Mouse (Mus musculus) liver, embryonic 15.5 days (tissue): Measurements from ENCODE around the gene Rasgef1b. TPM values are rescaled to one million over a fixed set of nuclear protein-coding genes. Genes with fewer than 3 reads are reported as not detected.

Experiments
- ATAC-seq: fragments of 200-750 bp; cut with Nextera tagmentation; 2 replicates; pipeline ENCODE4 v1.8.0; 2017; ENCODE audit warnings: moderate number of reproducible peaks, mild to moderate bottlenecking, moderate library complexity; ENCODE audit not compliant: insufficient read depth
- H3K27ac ChIP-seq: fragments of 300-500 bp; sonication (generic); replicated peaks from 2 replicates; pipeline ENCODE4 v1.5.1; 2015; ENCODE audit warnings: mild to moderate bottlenecking, inconsistent platforms
- H3K27me3 ChIP-seq: fragments of 300-500 bp; sonication (generic); 2 replicates; pipeline ENCODE4 v1.6.1; 2015; ENCODE audit warnings: mild to moderate bottlenecking, inconsistent platforms
- H3K36me3 ChIP-seq: fragments of 300-500 bp; sonication (generic); replicated peaks from 2 replicates; pipeline ENCODE4 v1.6.1; 2015; ENCODE audit warnings: moderate library complexity, mild to moderate bottlenecking, inconsistent platforms
- H3K4me1 ChIP-seq: fragments of 300-500 bp; sonication (generic); replicated peaks from 2 replicates; pipeline ENCODE4 v1.6.1; 2015; ENCODE audit warnings: inconsistent platforms
- H3K4me2 ChIP-seq: fragments of 300-500 bp; sonication (generic); 2 replicates; pipeline ENCODE4 v1.6.1; 2015; ENCODE audit warnings: moderate library complexity, mild to moderate bottlenecking, inconsistent platforms
- H3K4me3 ChIP-seq: fragments of 300-500 bp; sonication (generic); replicated peaks from 2 replicates; pipeline ENCODE4 v1.5.1; 2015; ENCODE audit warnings: mild to moderate bottlenecking, inconsistent platforms
- H3K9ac ChIP-seq: fragments of 300-500 bp; sonication (generic); 2 replicates; pipeline ENCODE4 v1.6.1; 2015; ENCODE audit warnings: moderate library complexity, mild to moderate bottlenecking, inconsistent platforms
- H3K9me3 ChIP-seq: fragments of 300-500 bp; sonication (generic); replicated peaks from 2 replicates; pipeline ENCODE4 v1.6.1; 2016; ENCODE audit warnings: inconsistent platforms
- WGBS: fragments of 180-500 bp; shearing (Covaris S2); methylation state at CpG from one replicate; pipeline ENCODE4 v1.1.7; 2015; ENCODE audit warnings: mixed read lengths; ENCODE audit not compliant: insufficient replicate concordance; 5-methylcytosine and 5-hydroxymethylcytosine counted together
- polyA plus RNA-seq: library from polyadenylated mRNA; unstranded; fragments of >200 nt; fragmentation: Nextera tagmentation; extraction: Ambion mirVana; gene quantifications from 2 replicates; pipeline ENCODE4 v1.2.1, GENCODE M21; 2015

The Rasgef1b gene
- polyA plus RNA-seq, 1 experiment from 2014 or later, result 7.3 TPM

GRCm38 (mm10) chr5:99526797-99527201 lies 202.1 kb downstream of the Rasgef1b start:
- no peak for ATAC-seq
- Histone ChIP-seq H3K27ac (no peak overlapping the region), H3K9me3 (no peaks in the 10 kb centered on the region), H3K36me3 (no peaks in the 10 kb centered on the region), H3K4me1 (peaks cover 38% of the 10 kb centered on the region), H3K9ac (no peak overlapping the region), H3K27me3 (no peaks in the 10 kb centered on the region; the same call in 1 of the 2 replicates), H3K4me2 (no peak overlapping the region), H3K4me3 (no peak overlapping the region)
- 44% methylated on average over 7 of the region's 7 CpGs for WGBS

GRCm38 (mm10) chr5:99525649-99526048 lies 203.2 kb downstream of the Rasgef1b start:
- peaks cover 38% of the 10 kb centered on the region for H3K4me1 ChIP-seq
- H3K4me3 ChIP-seq, result no peak overlapping the region
- no peak overlapping the region for H3K4me2 ChIP-seq
- H3K27me3 ChIP-seq, result no peaks in the 10 kb centered on the region
- 19% methylated on average over 4 of the region's 4 CpGs for WGBS
- H3K36me3 ChIP-seq, result no peaks in the 10 kb centered on the region
- no peak overlapping the region for H3K27ac ChIP-seq
- ATAC-seq, result peak; percentile 80
- no peak overlapping the region for H3K9ac ChIP-seq
- H3K9me3 ChIP-seq, result no peaks in the 10 kb centered on the region

- Histone ChIP-seq H3K9ac (no peak overlapping the region), H3K4me1 (peaks cover 38% of the 10 kb centered on the region), H3K36me3 (no peaks in the 10 kb centered on the region), H3K4me2 (no peak overlapping the region), H3K4me3 (no peak overlapping the region), H3K9me3 (no peaks in the 10 kb centered on the region), H3K27me3 (no peaks in the 10 kb centered on the region), H3K27ac (no peak overlapping the region)
- 40% methylated on average over 8 of the region's 8 CpGs for WGBS
- ATAC-seq, result no peak
These were observed 206.1 kb downstream of the Rasgef1b start for GRCm38 (mm10) chr5:99522571-99523269.

DNA sequence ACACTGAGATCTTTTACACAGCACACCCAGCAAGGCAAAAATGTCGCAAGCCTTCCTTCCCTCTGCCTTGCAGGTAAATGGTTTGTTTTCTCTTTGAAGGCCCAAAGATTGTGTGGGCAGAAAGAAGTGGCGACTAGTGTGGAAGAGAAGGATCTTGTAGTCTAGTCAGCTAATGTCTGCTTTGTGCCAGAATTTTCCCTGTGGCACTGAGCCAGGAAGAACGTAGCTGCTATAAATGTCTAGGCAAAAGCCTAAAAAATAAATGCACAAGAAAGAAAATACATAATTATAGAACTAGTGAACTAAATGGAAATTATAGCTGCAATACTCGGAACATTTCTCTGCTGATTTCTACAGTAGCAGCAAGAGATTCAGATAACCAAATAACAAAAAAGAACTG lies 207.5 kb downstream of the Rasgef1b start:
- Histone ChIP-seq H3K9ac (no peak overlapping the region), H3K4me1 (peaks cover 27% of the 10 kb centered on the region), H3K9me3 (no peaks in the 10 kb centered on the region), H3K36me3 (no peaks in the 10 kb centered on the region), H3K4me3 (no peak overlapping the region), H3K27ac (no peak overlapping the region), H3K27me3 (no peaks in the 10 kb centered on the region), H3K4me2 (no peak overlapping the region)
- 59% methylated on average over 4 of the region's 4 CpGs for WGBS
- no peak for ATAC-seq

DNA sequence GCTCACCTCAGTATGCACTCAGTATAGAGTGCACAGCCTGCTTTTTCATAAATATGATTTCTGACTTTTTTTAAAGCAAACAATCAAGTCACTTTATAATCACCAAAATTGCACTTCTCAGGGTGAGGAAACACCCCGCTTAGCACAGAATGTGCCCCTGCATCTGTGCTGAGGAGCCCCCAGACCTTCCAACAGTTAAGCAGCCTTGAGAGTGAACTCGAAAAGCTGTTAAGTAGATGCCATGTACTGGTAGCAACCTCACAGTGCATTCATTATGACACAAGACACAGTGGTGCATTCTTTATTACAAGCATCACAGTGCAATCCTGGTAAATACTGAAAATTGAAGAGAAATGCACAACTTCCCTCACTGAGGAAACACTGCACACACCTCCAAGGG lies 209.3 kb downstream of the Rasgef1b start:
- Histone ChIP-seq H3K4me1 (peaks cover 10% of the 10 kb centered on the region), H3K4me3 (no peak overlapping the region), H3K9ac (no peak overlapping the region), H3K27me3 (no peaks in the 10 kb centered on the region), H3K9me3 (no peaks in the 10 kb centered on the region), H3K36me3 (no peaks in the 10 kb centered on the region), H3K4me2 (no peak overlapping the region), H3K27ac (no peak overlapping the region)
- WGBS, result 52% methylated on average over 2 of the region's 2 CpGs
- ATAC-seq, result no peak

DNA sequence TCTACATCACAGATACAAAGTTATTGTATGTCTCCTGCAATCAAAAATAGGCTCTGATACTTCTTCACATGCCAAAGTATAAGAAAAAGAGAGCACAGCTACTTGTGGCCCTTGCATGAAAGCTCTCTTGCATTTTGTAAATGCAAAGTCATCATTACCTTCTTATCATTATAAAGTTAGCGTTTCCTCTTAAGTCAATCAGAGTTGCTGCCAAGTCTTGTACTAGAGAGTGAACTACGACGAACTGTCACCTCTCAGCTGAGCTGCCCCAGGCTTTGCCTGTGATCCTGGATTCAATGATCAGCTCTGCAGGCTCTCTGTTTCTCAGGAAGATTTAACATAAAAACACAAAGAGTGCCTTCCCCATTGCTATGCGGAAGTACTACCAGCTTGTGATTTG lies 209.8 kb downstream of the Rasgef1b start:
- WGBS, result 25% methylated on average over 4 of the region's 4 CpGs

GRCm38 (mm10) chr5:99516207-99516606 lies 212.7 kb downstream of the Rasgef1b start:
- Histone ChIP-seq H3K4me2 (no peak overlapping the region), H3K9ac (no peak overlapping the region), H3K27me3 (no peaks in the 10 kb centered on the region), H3K4me3 (no peak overlapping the region), H3K4me1 (no peaks in the 10 kb centered on the region), H3K27ac (no peak overlapping the region), H3K9me3 (no peaks in the 10 kb centered on the region), H3K36me3 (no peaks in the 10 kb centered on the region)
- WGBS, result 38% methylated on average over 5 of the region's 5 CpGs
- no peak for ATAC-seq

More for the DNA sequence above, 209.8 kb downstream of the Rasgef1b start:
- Histone ChIP-seq H3K27me3 (no peaks in the 10 kb centered on the region), H3K27ac (no peak overlapping the region), H3K9me3 (no peaks in the 10 kb centered on the region), H3K36me3 (no peaks in the 10 kb centered on the region), H3K4me1 (peaks cover 10% of the 10 kb centered on the region), H3K4me3 (no peak overlapping the region), H3K4me2 (no peak overlapping the region), H3K9ac (no peak overlapping the region)
- ATAC-seq, result no peak

DNA sequence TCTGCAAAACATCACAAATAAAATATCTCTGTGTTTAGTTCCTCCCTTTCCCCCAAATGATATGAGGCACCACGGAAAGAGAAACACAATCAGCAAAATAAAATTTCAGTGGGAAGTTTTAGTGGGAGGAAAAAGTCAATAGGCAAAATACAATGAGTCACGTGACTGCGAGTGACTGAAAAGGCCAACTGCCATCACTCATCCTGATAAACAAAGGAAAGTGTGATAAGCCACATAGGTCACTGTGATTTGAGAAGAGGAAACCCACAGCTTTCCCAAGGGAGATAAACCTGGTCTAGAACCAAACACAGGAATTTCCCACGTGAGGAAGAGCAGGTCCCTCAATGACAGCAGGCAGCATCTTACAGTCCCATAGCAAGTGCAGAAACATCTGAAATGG lies 213.1 kb downstream of the Rasgef1b start:
- H3K4me3 ChIP-seq, result no peak overlapping the region
- no peaks in the 10 kb centered on the region for H3K27me3 ChIP-seq
- H3K27ac ChIP-seq, result no peak overlapping the region
- WGBS, result 35% methylated on average over 4 of the region's 4 CpGs
- no peak overlapping the region for H3K4me2 ChIP-seq
- H3K36me3 ChIP-seq, result no peaks in the 10 kb centered on the region
- no peak for ATAC-seq
- H3K4me1 ChIP-seq, result no peaks in the 10 kb centered on the region
- no peaks in the 10 kb centered on the region for H3K9me3 ChIP-seq
- H3K9ac ChIP-seq, result no peak overlapping the region

- H3K9me3 ChIP-seq, result no peaks in the 10 kb centered on the region
- WGBS, result 70% methylated on average over 9 of the region's 9 CpGs
- no peaks in the 10 kb centered on the region for H3K36me3 ChIP-seq
- no peak for ATAC-seq
- no peaks in the 10 kb centered on the region for H3K4me1 ChIP-seq
- H3K27ac ChIP-seq, result no peak overlapping the region
- no peak overlapping the region for H3K9ac ChIP-seq
- no peak overlapping the region for H3K4me3 ChIP-seq
- no peak overlapping the region for H3K4me2 ChIP-seq
- H3K27me3 ChIP-seq, result no peaks in the 10 kb centered on the region
These were observed 215.5 kb downstream of the Rasgef1b start for GRCm38 (mm10) chr5:99513209-99513880.

GRCm38 (mm10) chr5:99511081-99511480 lies 217.8 kb downstream of the Rasgef1b start:
- no peak overlapping the region for H3K4me2 ChIP-seq
- H3K27me3 ChIP-seq, result no peaks in the 10 kb centered on the region
- no peak for ATAC-seq
- no peak overlapping the region for H3K4me3 ChIP-seq
- WGBS, result 71% methylated on average over 11 of the region's 11 CpGs
- no peaks in the 10 kb centered on the region for H3K4me1 ChIP-seq
- no peaks in the 10 kb centered on the region for H3K36me3 ChIP-seq
- no peak overlapping the region for H3K9ac ChIP-seq
- H3K27ac ChIP-seq, result no peak overlapping the region
- H3K9me3 ChIP-seq, result no peaks in the 10 kb centered on the region

- no peak overlapping the region for H3K4me3 ChIP-seq
- H3K4me2 ChIP-seq, result no peak overlapping the region
- no peaks in the 10 kb centered on the region for H3K27me3 ChIP-seq
- H3K27ac ChIP-seq, result no peak overlapping the region
- no peak overlapping the region for H3K9ac ChIP-seq
- no peaks in the 10 kb centered on the region for H3K9me3 ChIP-seq
- no peaks in the 10 kb centered on the region for H3K4me1 ChIP-seq
- H3K36me3 ChIP-seq, result no peaks in the 10 kb centered on the region
- no peak for ATAC-seq
- 79% methylated on average over 7 of the region's 7 CpGs for WGBS
These were observed 222.8 kb downstream of the Rasgef1b start for GRCm38 (mm10) chr5:99506109-99506508.
